Mouse (Mus musculus) spleen, adult 10 weeks (tissue): Measurements from ENCODE around the gene Stard3. TPM values are rescaled to one million over a fixed set of nuclear protein-coding genes. Genes with fewer than 3 reads are reported as not detected.

Experiments
- polyA plus RNA-seq: library from polyadenylated mRNA; stranded (reverse); fragments of 350-450 nt; fragmentation: Illumina TruSeq; extraction: RNeasy Lipid Tissue Mini Kit (QIAGEN cat#74804); gene quantifications from one replicate; pipeline ENCODE4 v1.2.3, GENCODE M21; 2015; ENCODE audit warnings: low replicate concordance; ENCODE audit not compliant: insufficient read depth

Gene Stard3
- 23.7 TPM for polyA plus RNA-seq

DNA sequence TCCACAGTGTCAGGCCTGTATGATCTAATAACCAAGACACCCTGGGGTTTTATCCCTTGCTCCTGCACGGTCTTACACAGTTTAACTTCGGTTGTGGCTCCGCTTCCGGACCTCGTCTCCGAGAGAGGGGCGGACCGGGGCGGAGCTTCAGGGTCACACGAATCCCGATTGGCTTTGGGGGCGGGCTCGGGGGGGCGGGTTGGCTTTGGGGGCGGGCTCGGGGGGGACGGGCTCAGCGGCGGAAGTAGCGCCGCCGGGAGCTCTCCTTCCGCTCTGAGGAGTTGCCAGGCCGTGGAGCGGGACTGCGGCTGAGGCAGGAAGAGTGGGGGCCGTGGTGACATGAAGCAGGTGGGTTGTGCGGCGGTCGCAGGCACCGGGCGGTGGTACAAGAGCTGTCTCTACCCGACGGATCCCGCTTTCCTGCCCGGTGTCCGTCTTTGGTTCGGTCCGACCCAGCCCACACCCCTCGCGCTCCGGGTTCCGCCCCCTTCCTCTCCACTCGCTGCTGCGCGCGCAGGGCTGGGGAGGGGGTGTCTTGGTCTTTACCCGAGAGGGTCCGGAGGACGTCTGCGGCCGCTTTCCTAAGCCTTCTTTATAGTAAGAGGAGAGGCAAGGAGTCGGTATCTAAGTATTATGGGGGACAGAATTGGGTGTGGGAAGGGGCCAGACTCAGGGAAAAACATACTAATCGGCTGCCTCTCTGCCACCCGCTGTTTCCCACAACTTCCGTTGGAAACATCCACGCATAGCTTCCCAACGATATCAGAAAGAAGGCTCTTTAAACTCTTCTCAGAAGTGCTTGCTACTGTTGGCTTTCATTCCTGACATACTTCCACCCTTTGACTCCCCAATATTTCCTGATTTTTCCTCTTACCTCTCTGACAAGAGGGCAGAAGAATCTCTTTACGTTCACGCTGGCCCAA is at the start of gene Stard3:
Stard3 (plus strand) TSS at position 208 of the 923 bp plus-strand sequence.

GRCm38 (mm10) chr11:98329081-98329959 is 28.8 kb upstream of the Stard3 start, which contains the start of gene Neurod2:
Neurod2 (minus strand) TSS chr11:98329648.

GRCm38 (mm10) chr11:98348083-98348961 is 9.8 kb upstream of the Stard3 start, which contains the start of gene Ppp1r1b:
Ppp1r1b (plus strand) TSS chr11:98348404.

DNA sequence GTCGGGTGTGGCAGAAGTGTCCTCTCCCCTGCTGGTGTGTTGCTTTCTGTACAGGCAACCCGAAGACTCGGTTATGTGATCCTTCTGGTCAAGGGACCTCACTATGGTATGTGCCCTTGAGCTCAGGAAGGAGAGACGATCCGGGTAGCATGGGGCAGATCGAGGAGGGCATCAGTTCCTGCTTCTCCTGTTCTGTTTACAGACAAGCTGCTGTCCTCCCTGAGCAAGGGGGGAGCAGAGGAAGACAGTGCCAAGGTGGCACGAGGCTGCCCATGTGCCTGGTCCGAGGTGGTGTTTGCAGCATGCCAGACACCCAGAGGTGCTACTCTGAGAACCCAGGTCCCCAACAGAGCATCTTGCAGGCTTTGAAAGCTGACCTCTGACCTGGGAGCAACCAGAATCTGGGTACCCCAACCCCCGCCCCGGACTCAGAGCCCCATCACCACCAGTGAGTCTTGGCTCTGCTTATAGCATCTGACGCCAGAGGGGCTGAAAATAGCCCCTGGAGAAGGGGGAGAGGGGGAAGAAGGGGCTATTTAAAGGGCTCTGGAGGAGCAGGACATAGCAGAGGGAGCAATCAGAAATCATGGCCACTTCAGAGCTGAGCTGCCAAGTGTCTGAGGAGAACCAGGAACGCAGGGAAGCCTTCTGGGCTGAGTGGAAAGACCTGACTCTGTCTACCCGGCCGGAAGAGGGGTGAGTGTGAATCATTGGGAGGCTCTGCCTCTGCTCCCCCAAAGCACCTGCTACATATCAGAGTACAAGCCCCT is 25.3 kb downstream of the Stard3 start, which contains the start of gene Tcap:
Tcap (plus strand) TSS at position 551 of the 770 bp plus-strand sequence.

GRCm38 (mm10) chr11:98385638-98386585 is 27.7 kb downstream of the Stard3 start, which contains the start of gene Pnmt:
Pnmt (plus strand) TSS chr11:98386450.

DNA sequence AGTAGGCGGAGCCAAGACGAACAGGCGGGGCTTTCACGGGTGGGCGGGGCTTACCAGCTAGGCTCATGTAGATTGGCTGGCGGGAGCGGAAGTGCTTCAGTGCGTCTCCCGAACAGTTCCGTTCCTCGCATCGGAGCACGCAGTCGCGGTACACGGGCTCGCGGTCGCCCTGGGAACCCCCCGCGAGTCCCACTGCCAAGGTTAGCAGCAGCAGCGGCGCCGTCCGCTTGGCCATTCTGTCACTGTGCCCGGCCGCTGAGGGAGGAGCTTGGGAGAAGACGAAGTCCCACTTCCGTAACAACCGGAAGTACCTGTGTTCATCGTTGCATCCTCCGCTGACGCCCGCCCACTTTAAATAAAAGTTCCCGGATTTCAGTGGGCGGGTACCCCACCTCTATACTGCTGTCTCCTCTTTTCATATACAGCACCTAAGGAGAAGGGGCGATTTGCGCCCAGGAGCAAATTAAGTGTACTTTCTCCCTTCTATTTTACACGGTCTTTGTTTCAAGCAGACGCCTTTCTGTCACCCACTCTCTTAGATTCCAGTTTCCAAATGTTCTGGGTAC is 42.1 kb downstream of the Stard3 start, which contains the start of gene Pgap3:
Pgap3 (minus strand) TSS at position 330 of the 566 bp plus-strand sequence.

DNA sequence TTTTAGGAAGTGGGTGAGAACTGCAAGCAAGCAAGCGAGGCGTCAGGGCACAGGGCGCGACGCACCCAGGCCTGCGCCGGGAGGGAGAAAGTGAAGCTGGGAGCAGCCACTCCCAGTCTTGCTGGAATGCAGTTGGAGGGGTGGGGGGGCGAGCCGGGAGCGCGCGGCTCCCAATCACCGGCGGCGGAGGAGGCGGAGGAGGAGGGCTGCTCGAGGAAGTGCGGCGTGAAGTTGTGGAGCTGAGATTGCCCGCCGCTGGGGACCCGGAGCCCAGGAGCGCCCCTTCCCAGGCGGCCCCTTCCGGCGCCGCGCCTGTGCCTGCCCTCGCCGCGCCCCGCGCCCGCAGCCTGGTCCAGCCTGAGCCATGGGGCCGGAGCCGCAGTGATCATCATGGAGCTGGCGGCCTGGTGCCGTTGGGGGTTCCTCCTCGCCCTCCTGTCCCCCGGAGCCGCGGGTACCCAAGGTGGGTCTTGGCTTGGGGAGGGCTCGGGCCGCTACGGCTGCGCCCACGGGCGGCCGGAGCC is 54.2 kb downstream of the Stard3 start, which contains the start of gene Erbb2:
Erbb2 (plus strand) TSS at position 198 of the 524 bp plus-strand sequence.

Other genes starting within 250 kb of the Stard3 start
- 38.5 TPM for gene Fbxl20, start 208.0 kb upstream of the Stard3 start, polyA plus RNA-seq
- gene Med1, start 165.1 kb upstream of the Stard3 start, polyA plus RNA-seq = 63.3 TPM
- 52.9 TPM for gene Cdk12, start 155.3 kb upstream of the Stard3 start, polyA plus RNA-seq
- gene Neurod2, start 28.7 kb upstream of the Stard3 start, polyA plus RNA-seq = not detected
- gene Ppp1r1b, start 10.0 kb upstream of the Stard3 start, polyA plus RNA-seq = not detected
- not detected for gene Tcap, start 25.4 kb downstream of the Stard3 start, polyA plus RNA-seq
- not detected for gene Pnmt, start 28.1 kb downstream of the Stard3 start, polyA plus RNA-seq
- 3.6 TPM for gene Pgap3, start 42.1 kb downstream of the Stard3 start, polyA plus RNA-seq
- gene Erbb2, start 54.1 kb downstream of the Stard3 start, polyA plus RNA-seq = 1.2 TPM
- gene Mien1, start 80.6 kb downstream of the Stard3 start, polyA plus RNA-seq = 99.5 TPM
- 0.41 TPM for gene Grb7, start 88.0 kb downstream of the Stard3 start, polyA plus RNA-seq
- 218 TPM for gene Ikzf3, start 187.7 kb downstream of the Stard3 start, polyA plus RNA-seq
- 6.1 TPM for gene Zpbp2, start 192.7 kb downstream of the Stard3 start, polyA plus RNA-seq
- 16.2 TPM for gene Ormdl3, start 229.0 kb downstream of the Stard3 start, polyA plus RNA-seq
- not detected for gene Lrrc3c, start 239.9 kb downstream of the Stard3 start, polyA plus RNA-seq